Mouse (Mus musculus) midbrain, embryonic 13.5 days (tissue): Measurements from ENCODE around the gene Herc3. TPM values are rescaled to one million over a fixed set of nuclear protein-coding genes. Genes with fewer than 3 reads are reported as not detected.
"Not testable (repeated sequence)": the region's sequence is repeated elsewhere in the genome, so short reads cannot be mapped to it uniquely, and the experiment has no call there.

ENCODE experiments used
- ATAC-seq: fragments of 200-750 bp; cut with Nextera tagmentation; 2 replicates; pipeline ENCODE4 v1.8.0; 2017; ENCODE audit warnings: mild to moderate bottlenecking, moderate TSS enrichment, moderate library complexity
- H3K27ac ChIP-seq: fragments of 300-500 bp; sonication (generic); 2 replicates; pipeline ENCODE4 v1.5.1; 2015; ENCODE audit warnings: inconsistent platforms, mild to moderate bottlenecking, moderate library complexity
- H3K27me3 ChIP-seq: fragments of 300-500 bp; sonication (generic); 2 replicates; pipeline ENCODE4 v1.6.1; 2015; ENCODE audit warnings: mild to moderate bottlenecking, inconsistent platforms
- H3K36me3 ChIP-seq: fragments of 300-500 bp; sonication (generic); 2 replicates; pipeline ENCODE4 v1.6.1; 2015; ENCODE audit warnings: mild to moderate bottlenecking, inconsistent platforms
- H3K4me1 ChIP-seq: fragments of 300-500 bp; sonication (generic); replicated peaks from 2 replicates; pipeline ENCODE4 v1.6.1; 2015; ENCODE audit warnings: inconsistent platforms
- H3K4me2 ChIP-seq: fragments of 300-500 bp; sonication (generic); replicated peaks from 2 replicates; pipeline ENCODE4 v1.6.1; 2015; ENCODE audit warnings: moderate library complexity, mild to moderate bottlenecking, inconsistent platforms
- H3K4me3 ChIP-seq: fragments of 300-500 bp; sonication (generic); replicated peaks from 2 replicates; pipeline ENCODE4 v1.5.1; 2015; ENCODE audit warnings: mild to moderate bottlenecking, inconsistent platforms
- H3K9ac ChIP-seq: fragments of 300-500 bp; sonication (generic); replicated peaks from 2 replicates; pipeline ENCODE4 v1.6.1; 2015; ENCODE audit warnings: mild to moderate bottlenecking, inconsistent platforms
- H3K9me3 ChIP-seq: fragments of 300-500 bp; sonication (generic); 2 replicates; pipeline ENCODE4 v1.6.1; 2016; ENCODE audit warnings: mild to moderate bottlenecking, inconsistent platforms
- WGBS: fragments of 180-500 bp; shearing (Covaris S2); methylation state at CpG from one replicate; pipeline ENCODE4 v1.1.7; 2015; 5-methylcytosine and 5-hydroxymethylcytosine counted together
- polyA plus RNA-seq: library from polyadenylated mRNA; unstranded; fragments of >200 nt; fragmentation: Nextera tagmentation; extraction: Ambion mirVana; gene quantifications from 2 replicates; pipeline ENCODE4 v1.2.1, GENCODE M21; 2015

Herc3 gene
- 17.2 and 19.3 TPM in 2 replicates for polyA plus RNA-seq

- Histone ChIP-seq H3K27me3 (no peaks in the 10 kb centered on the region), H3K9ac (peak within 1 kb of the TSS; percentile 80), H3K4me3 (peak within 1 kb of the TSS; percentile 82), H3K27ac (peak within 1 kb of the TSS; percentile 87), H3K36me3 (no peaks in the 10 kb centered on the region), H3K9me3 (no peaks in the 10 kb centered on the region), H3K4me2 (peak within 1 kb of the TSS; percentile 74), H3K4me1 (peaks cover 21% of the 10 kb centered on the region)
- ATAC-seq, result peak; percentile 91
- WGBS, result 1% methylated on average over 63 of the region's 83 CpGs
Observed at GRCm38 (mm10) chr6:58831232-58832009, at the start of gene Herc3. Gene Herc3 (plus strand): TSS chr6:58831465.

- H3K27me3 ChIP-seq, result no peaks in the 10 kb centered on the region
- no peak for ATAC-seq
Observed at GRCm38 (mm10) chr6:58801394-58801793, 29.9 kb upstream of the Herc3 start.

GRCm38 (mm10) chr6:58814381-58814780 is 16.9 kb upstream of the Herc3 start:
- Histone ChIP-seq H3K4me1 (no peaks in the 10 kb centered on the region), H3K9me3 (no peaks in the 10 kb centered on the region), H3K27me3 (no peaks in the 10 kb centered on the region), H3K36me3 (no peaks in the 10 kb centered on the region), H3K9ac (no peak overlapping the region), H3K4me2 (no peak overlapping the region), H3K27ac (no peak overlapping the region), H3K4me3 (no peak overlapping the region)
- no peak for ATAC-seq

More at GRCm38 (mm10) chr6:58801394-58801793, 29.9 kb upstream of the Herc3 start:
- Histone ChIP-seq H3K4me2 (no peak overlapping the region), H3K4me1 (no peaks in the 10 kb centered on the region), H3K4me3 (no peak overlapping the region), H3K36me3 (no peaks in the 10 kb centered on the region), H3K9ac (no peak overlapping the region), H3K9me3 (no peaks in the 10 kb centered on the region), H3K27ac (no peak overlapping the region)

- H3K27me3 ChIP-seq, H3K4me1 ChIP-seq, H3K4me3 ChIP-seq, ATAC-seq, H3K9me3 ChIP-seq, H3K36me3 ChIP-seq, H3K4me2 ChIP-seq, H3K27ac ChIP-seq, H3K9ac ChIP-seq: not testable (repeated sequence)
- 95% methylated on average over 7 of the region's 11 CpGs for WGBS
Observed at GRCm38 (mm10) chr6:58817037-58817436, 14.2 kb upstream of the Herc3 start.

- Histone ChIP-seq H3K27me3 (no peaks in the 10 kb centered on the region), H3K4me2 (no peak overlapping the region), H3K9me3 (no peaks in the 10 kb centered on the region), H3K4me3 (no peak overlapping the region), H3K4me1 (no peaks in the 10 kb centered on the region), H3K27ac (no peak overlapping the region), H3K36me3 (no peaks in the 10 kb centered on the region), H3K9ac (no peak overlapping the region)
- 91% methylated on average over 2 of the region's 2 CpGs for WGBS
- ATAC-seq, result no peak
Observed at GRCm38 (mm10) chr6:58825619-58826018, 5.6 kb upstream of the Herc3 start.

GRCm38 (mm10) chr6:58826089-58826488 is 5.2 kb upstream of the Herc3 start:
- no peaks in the 10 kb centered on the region for H3K36me3 ChIP-seq
- no peak overlapping the region for H3K4me2 ChIP-seq
- H3K27ac ChIP-seq, result no peak overlapping the region
- no peak overlapping the region for H3K4me3 ChIP-seq
- H3K9me3 ChIP-seq, result no peaks in the 10 kb centered on the region
- H3K4me1 ChIP-seq, result no peaks in the 10 kb centered on the region
- no peak for ATAC-seq
- WGBS, result 84% methylated on average over 2 of the region's 2 CpGs
- no peak overlapping the region for H3K9ac ChIP-seq
- H3K27me3 ChIP-seq, result no peaks in the 10 kb centered on the region

GRCm38 (mm10) chr6:58828582-58828981 is 2.7 kb upstream of the Herc3 start:
- no peaks in the 10 kb centered on the region for H3K36me3 ChIP-seq
- WGBS, result 90% methylated on average over 1 of the region's 1 CpGs
- H3K9ac ChIP-seq, result no peak overlapping the region
- no peaks in the 10 kb centered on the region for H3K27me3 ChIP-seq
- H3K9me3 ChIP-seq, result no peaks in the 10 kb centered on the region
- no peak overlapping the region for H3K4me2 ChIP-seq
- H3K4me1 ChIP-seq, result peaks cover 16% of the 10 kb centered on the region
- ATAC-seq, result no peak
- no peak overlapping the region for H3K4me3 ChIP-seq
- H3K27ac ChIP-seq, result no peak overlapping the region

- Histone ChIP-seq H3K4me1 (peaks cover 20% of the 10 kb centered on the region), H3K9ac (peak overlapping the region; percentile 80), H3K4me3 (peak overlapping the region; percentile 82), H3K4me2 (peak overlapping the region; percentile 74), H3K27me3 (no peaks in the 10 kb centered on the region), H3K36me3 (no peaks in the 10 kb centered on the region), H3K9me3 (no peaks in the 10 kb centered on the region), H3K27ac (no peak overlapping the region)
- 6% methylated on average over 7 of the region's 7 CpGs for WGBS
- ATAC-seq, result peak; percentile 53
Observed at GRCm38 (mm10) chr6:58830840-58831231, 429 bp upstream of the Herc3 start.

- 33% methylated on average over 7 of the region's 7 CpGs for WGBS
- ATAC-seq, result no peak
Observed at GRCm38 (mm10) chr6:58832591-58833018, 1.3 kb downstream of the Herc3 start.

GRCm38 (mm10) chr6:58834470-58834869 is 3.2 kb downstream of the Herc3 start:
- Histone ChIP-seq H3K36me3 (no peaks in the 10 kb centered on the region), H3K9me3 (no peaks in the 10 kb centered on the region), H3K27me3 (no peaks in the 10 kb centered on the region), H3K27ac (no peak overlapping the region), H3K4me1 (peaks cover 36% of the 10 kb centered on the region), H3K4me3 (no peak overlapping the region), H3K9ac (no peak overlapping the region), H3K4me2 (no peak overlapping the region)
- 82% methylated on average over 7 of the region's 7 CpGs for WGBS
- no peak for ATAC-seq

More at GRCm38 (mm10) chr6:58832591-58833018, 1.3 kb downstream of the Herc3 start:
- Histone ChIP-seq H3K27ac (no peak overlapping the region), H3K9ac (0 out of 2 replicates have a peak overlapping the region, but pooled peaks have one; percentile 80), H3K36me3 (no peaks in the 10 kb centered on the region), H3K9me3 (no peaks in the 10 kb centered on the region), H3K27me3 (no peaks in the 10 kb centered on the region), H3K4me3 (peak overlapping the region; percentile 82), H3K4me1 (peaks cover 23% of the 10 kb centered on the region), H3K4me2 (peak overlapping the region; percentile 74)

- no peak for ATAC-seq
- H3K4me3 ChIP-seq, result no peak overlapping the region
- no peaks in the 10 kb centered on the region for H3K36me3 ChIP-seq
- no peak overlapping the region for H3K9ac ChIP-seq
- no peak overlapping the region for H3K27ac ChIP-seq
- peaks cover 36% of the 10 kb centered on the region for H3K4me1 ChIP-seq
- 89% methylated on average over 1 of the region's 1 CpGs for WGBS
- H3K27me3 ChIP-seq, result no peaks in the 10 kb centered on the region
- no peaks in the 10 kb centered on the region for H3K9me3 ChIP-seq
- no peak overlapping the region for H3K4me2 ChIP-seq
Observed at GRCm38 (mm10) chr6:58835591-58835990, 4.3 kb downstream of the Herc3 start.

GRCm38 (mm10) chr6:58836476-58836875 is 5.2 kb downstream of the Herc3 start:
- WGBS, result 96% methylated on average over 2 of the region's 2 CpGs
- Histone ChIP-seq H3K27ac (no peak overlapping the region), H3K9me3 (no peaks in the 10 kb centered on the region), H3K4me1 (peaks cover 36% of the 10 kb centered on the region), H3K36me3 (no peaks in the 10 kb centered on the region), H3K4me2 (no peak overlapping the region), H3K4me3 (no peak overlapping the region), H3K9ac (no peak overlapping the region), H3K27me3 (no peaks in the 10 kb centered on the region)
- ATAC-seq, result no peak
